Mouse (Mus musculus): ENCODE data around the gene Cd8a.

- no peak for TF ChIP-seq CTCF (IDR thresholded peaks at IDR 0.05; ENCODE audit: low read depth)
- TF ChIP-seq EP300 (IDR thresholded peaks at IDR 0.05; ENCODE audit: low read depth): no peak
Observed at GRCm38 (mm10) chr6:71371085-71371605, 2.1 kb upstream of the Cd8a start.
